Mouse (Mus musculus) forebrain, postnatal 0 days (tissue): ENCODE results near the gene Cnp. TPM values are rescaled to one million over a fixed set of nuclear protein-coding genes. Genes with fewer than 3 reads are reported as not detected.
"Not testable (repeated sequence)": the region's sequence is repeated elsewhere in the genome, so short reads cannot be mapped to it uniquely, and the experiment has no call there.

Experiments
- ATAC-seq: fragments of 200-750 bp; cut with Nextera tagmentation; 2 replicates; pipeline ENCODE4 v1.8.0; 2017; ENCODE audit warnings: mild to moderate bottlenecking, moderate library complexity
- DNase-seq: peaks from one replicate; pipeline ENCODE4 v3.0.0-alpha.2; 2015
- H3K27ac ChIP-seq: fragments of 300-500 bp; sonication (generic); 2 replicates; pipeline ENCODE4 v1.5.1; 2014; ENCODE audit warnings: low read depth, mild to moderate bottlenecking, antibody characterized with exemption, low read length, moderate library complexity, mixed read lengths
- H3K27me3 ChIP-seq: fragments of 300-500 bp; sonication (generic); 2 replicates; pipeline ENCODE4 v1.6.1; 2014; ENCODE audit warnings: mild to moderate bottlenecking, low read length, mixed read lengths; ENCODE audit not compliant: insufficient read depth
- H3K36me3 ChIP-seq: fragments of 300-500 bp; sonication (generic); 2 replicates; pipeline ENCODE4 v1.6.1; 2014; ENCODE audit warnings: mild to moderate bottlenecking, moderate library complexity; ENCODE audit not compliant: insufficient read depth
- H3K4me1 ChIP-seq: fragments of 300-500 bp; sonication (generic); 2 replicates; pipeline ENCODE4 v1.6.1; 2014; ENCODE audit warnings: antibody characterized with exemption; ENCODE audit not compliant: insufficient read depth
- H3K4me2 ChIP-seq: fragments of 300-500 bp; sonication (generic); 2 replicates; pipeline ENCODE4 v1.6.1; 2014; ENCODE audit warnings: low read depth, mild to moderate bottlenecking, moderate library complexity
- H3K4me3 ChIP-seq: fragments of 300-500 bp; sonication (generic); 2 replicates; pipeline ENCODE4 v1.5.1; 2014; ENCODE audit warnings: low read depth, low read length, mixed read lengths
- H3K9ac ChIP-seq: fragments of 300-500 bp; sonication (generic); 2 replicates; pipeline ENCODE4 v1.6.1; 2014; ENCODE audit warnings: mild to moderate bottlenecking
- H3K9me3 ChIP-seq: fragments of 300-500 bp; sonication (generic); 2 replicates; pipeline ENCODE4 v1.6.1; 2016; ENCODE audit warnings: low read length
- CTCF ChIP-seq: sonication (generic); IDR thresholded peaks from 2 replicates; pipeline ENCODE4 v1.5.1; 2016; ENCODE audit warnings: antibody characterized with exemption, control low read depth, low read depth
- WGBS: fragments of 180-500 bp; shearing (Covaris S2); extraction: QIAGEN DNeasy Blood & Tissue Kit; methylation state at CpG from one replicate; pipeline ENCODE4 v1.1.7; 2014; 5-methylcytosine and 5-hydroxymethylcytosine counted together
- polyA plus RNA-seq: library from polyadenylated mRNA; unstranded; fragments of >200 nt; fragmentation: Nextera tagmentation; extraction: Ambion mirVana; gene quantifications from 2 replicates; pipeline ENCODE4 v1.2.1, GENCODE M21; 2015
- total RNA-seq: library from RNA; depleted of rRNA; stranded (reverse); fragments of >200 nt; gene quantifications from 2 replicates; pipeline ENCODE4 v1.2.3, GENCODE M21; 2014

Gene Cnp
- total and polyA plus RNA-seq, 2 experiments from 2014 or later = 41.5 to 56.2 TPM

DNA sequence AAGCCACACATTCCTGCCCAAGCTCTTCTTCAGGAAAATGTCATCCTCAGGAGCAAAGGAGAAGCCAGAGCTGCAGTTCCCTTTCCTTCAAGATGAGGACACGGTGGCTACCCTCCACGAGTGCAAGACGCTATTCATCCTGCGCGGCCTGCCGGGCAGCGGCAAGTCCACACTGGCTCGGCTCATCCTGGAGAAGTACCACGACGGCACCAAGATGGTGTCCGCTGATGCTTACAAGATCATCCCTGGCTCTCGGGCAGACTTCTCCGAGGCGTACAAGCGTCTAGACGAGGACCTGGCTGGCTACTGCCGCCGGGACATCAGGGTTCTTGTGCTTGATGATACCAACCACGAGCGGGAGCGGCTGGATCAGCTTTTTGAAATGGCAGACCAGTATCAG lies 1.6 kb downstream of the Cnp start:
- no peak for DNase-seq
- peak overlapping the region; percentile 79 for H3K4me2 ChIP-seq

DNA sequence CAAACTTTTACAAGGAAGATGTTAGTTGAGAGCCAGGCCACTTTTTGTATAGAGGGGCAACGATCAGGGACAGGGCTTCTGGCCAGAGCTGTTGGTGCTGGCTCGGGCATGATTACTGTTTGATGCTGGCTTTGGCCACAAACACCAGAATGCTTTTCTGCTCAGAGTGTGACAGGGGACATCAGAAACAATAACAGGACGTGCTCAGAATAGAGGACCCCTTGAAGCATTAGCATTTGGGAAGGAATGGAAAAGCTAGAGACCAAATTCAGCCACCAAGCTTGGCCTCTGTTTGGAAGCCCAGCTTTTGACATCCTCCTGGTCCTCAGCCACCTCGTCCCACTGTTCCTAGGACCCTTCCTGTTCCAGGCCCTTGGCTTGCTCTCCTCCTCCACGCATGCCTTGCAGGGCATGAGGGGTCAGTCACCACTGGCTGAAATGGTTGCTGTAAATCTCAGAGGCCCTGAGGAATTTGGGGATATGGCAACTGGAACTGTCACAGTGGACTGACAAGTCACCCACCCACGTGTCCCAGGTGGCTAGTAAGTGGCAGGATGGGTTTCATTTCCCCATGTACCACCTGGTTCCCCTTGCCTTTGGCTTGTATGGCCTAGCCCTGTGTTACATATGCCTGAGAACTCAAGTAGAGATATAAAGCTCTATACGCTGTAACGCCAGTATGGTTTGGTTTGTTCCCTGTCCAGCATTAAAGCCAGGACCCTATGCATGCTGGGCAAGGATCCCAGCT lies 3.3 kb downstream of the Cnp start:
- DNase-seq (no peak), ATAC-seq (no peak)
- Histone ChIP-seq H3K4me2 (no peak overlapping the region), H3K9me3 (no peaks in the 10 kb centered on the region), H3K4me3 (no peak overlapping the region), H3K36me3 (peaks cover 27% of the 10 kb centered on the region), H3K4me1 (no peaks in the 10 kb centered on the region), H3K27me3 (no peaks in the 10 kb centered on the region), H3K27ac (0 out of 2 replicates have a peak overlapping the region, but pooled peaks have one; percentile 9), H3K9ac (no peak overlapping the region)
- no peak for TF ChIP-seq CTCF
- WGBS = 64% methylated on average over 8 of the region's 8 CpGs

More for the DNA sequence above, 1.6 kb downstream of the Cnp start:
- Histone ChIP-seq H3K27ac (no peak overlapping the region), H3K9me3 (no peaks in the 10 kb centered on the region), H3K4me1 (no peaks in the 10 kb centered on the region), H3K4me3 (no peak overlapping the region), H3K36me3 (peaks cover 16% of the 10 kb centered on the region), H3K9ac (no peak overlapping the region), H3K27me3 (peaks cover under 1% of the 10 kb centered on the region)
- no peak for TF ChIP-seq CTCF
- 74% methylated on average over 21 of the region's 21 CpGs for WGBS
- ATAC-seq = no peak

DNA sequence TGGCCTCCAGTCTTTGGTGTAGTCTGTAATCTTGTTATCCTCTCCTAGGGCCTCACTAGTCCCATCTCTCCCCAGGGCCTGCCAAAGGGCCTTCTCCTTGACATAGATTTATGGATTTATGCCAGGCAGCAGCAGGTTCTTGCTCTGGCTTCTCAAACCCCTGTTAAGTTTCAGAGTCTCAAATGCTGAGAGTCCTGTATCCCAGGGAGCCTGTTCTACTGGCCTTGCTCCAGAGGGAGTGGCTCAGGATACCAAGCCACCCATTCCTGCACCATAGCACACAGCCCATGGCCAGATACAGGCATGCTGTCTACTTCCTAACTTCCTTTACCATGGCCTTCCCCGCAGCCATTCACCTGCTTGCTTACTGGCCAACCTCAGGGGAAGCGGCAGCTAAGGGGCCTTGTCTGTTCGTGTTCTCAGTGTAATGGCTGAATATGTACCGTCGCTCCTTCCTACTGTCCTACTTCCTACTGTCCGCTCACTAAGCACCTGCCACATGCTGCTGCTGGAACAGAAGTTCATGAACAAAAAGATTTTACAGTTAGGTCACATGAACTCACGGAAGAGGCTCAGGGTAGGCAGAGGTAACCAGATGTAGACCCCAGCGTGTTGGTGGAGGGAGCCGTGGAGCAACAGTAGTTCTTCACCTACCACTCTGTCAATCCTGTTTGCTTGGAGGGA lies 4.6 kb downstream of the Cnp start:
- Histone ChIP-seq H3K4me2 (no peak overlapping the region), H3K4me3 (no peak overlapping the region), H3K4me1 (no peaks in the 10 kb centered on the region), H3K27ac (no peak overlapping the region), H3K36me3 (peaks cover 39% of the 10 kb centered on the region), H3K9me3 (no peaks in the 10 kb centered on the region), H3K9ac (no peak overlapping the region), H3K27me3 (no peaks in the 10 kb centered on the region)
- ATAC-seq (no peak), DNase-seq (no peak)
- WGBS = 94% methylated on average over 9 of the region's 9 CpGs
- no peak for TF ChIP-seq CTCF

DNA sequence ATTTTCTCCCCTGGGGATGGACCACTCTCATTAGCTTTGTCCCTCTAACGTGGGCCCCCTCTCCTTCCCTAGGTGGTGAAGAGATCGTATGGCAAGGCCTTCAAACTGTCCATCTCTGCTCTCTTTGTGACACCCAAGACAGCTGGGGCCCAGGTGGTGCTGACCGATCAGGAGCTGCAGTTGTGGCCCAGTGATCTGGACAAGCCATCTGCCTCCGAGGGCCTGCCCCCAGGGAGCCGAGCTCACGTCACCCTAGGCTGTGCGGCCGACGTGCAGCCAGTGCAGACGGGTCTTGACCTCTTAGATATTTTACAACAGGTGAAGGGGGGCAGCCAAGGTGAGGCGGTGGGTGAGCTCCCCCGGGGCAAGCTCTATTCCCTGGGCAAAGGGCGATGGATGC lies 5.6 kb downstream of the Cnp start:
- TF ChIP-seq CTCF = no peak
- ATAC-seq = no peak
- H3K36me3 ChIP-seq = peaks cover 50% of the 10 kb centered on the region

DNA sequence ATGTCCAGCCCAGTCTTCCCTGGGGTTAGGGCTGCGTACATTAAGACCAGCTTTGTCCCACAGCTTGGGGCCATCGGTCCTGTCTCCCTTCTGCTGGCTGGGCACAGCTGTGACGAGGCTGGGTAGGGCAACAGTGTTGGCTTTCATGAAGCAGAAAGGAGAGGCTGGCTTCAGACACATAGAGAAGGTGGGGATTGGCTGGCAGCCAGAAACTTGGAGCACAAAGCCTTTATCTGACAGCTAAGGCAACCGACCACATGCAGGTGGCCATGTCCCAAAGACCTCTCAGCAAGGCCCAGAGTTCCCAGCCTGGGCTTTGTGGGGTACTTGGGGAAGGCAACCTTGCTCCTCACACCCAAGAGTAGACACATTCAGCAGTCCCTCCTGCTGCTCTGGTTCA lies 7.1 kb downstream of the Cnp start:
- no peak for DNase-seq
- peaks cover 64% of the 10 kb centered on the region for H3K36me3 ChIP-seq

More for the DNA sequence above, 5.6 kb downstream of the Cnp start:
- Histone ChIP-seq H3K4me1 (no peaks in the 10 kb centered on the region), H3K27ac (no peak overlapping the region), H3K4me2 (no peak overlapping the region), H3K9me3 (no peaks in the 10 kb centered on the region), H3K9ac (no peak overlapping the region), H3K4me3 (no peak overlapping the region), H3K27me3 (no peaks in the 10 kb centered on the region)
- DNase-seq = no peak
- 95% methylated on average over 13 of the region's 13 CpGs for WGBS

DNA sequence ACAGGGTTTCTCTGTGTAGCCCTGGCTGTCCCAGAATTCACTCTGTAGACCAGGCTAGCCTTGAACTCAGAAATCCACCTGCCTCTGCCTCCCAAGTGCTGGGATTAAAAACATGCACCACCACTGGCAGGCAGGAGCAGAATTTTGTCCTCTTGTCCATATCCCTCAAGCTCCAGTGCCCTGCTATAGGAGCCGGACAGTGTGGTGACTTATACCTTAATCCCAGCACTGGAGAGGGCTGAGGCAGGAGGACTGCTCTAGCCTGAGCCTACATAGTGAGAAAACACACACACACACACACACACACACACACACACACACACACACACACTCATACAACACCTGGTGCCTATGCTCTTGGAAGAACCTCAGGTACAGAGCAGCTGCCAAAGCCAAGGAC lies 7.7 kb downstream of the Cnp start:
- not testable (repeated sequence) for H3K4me3 ChIP-seq, ATAC-seq, H3K9me3 ChIP-seq, H3K4me1 ChIP-seq, H3K27me3 ChIP-seq, H3K9ac ChIP-seq, H3K27ac ChIP-seq, DNase-seq, H3K4me2 ChIP-seq
- WGBS = 92% methylated on average over 1 of the region's 1 CpGs
- peaks cover 70% of the 10 kb centered on the region for H3K36me3 ChIP-seq

More for the DNA sequence above, 7.1 kb downstream of the Cnp start:
- 42% methylated on average over 4 of the region's 4 CpGs for WGBS
- Histone ChIP-seq H3K4me1 (no peaks in the 10 kb centered on the region), H3K27me3 (no peaks in the 10 kb centered on the region), H3K9me3 (no peaks in the 10 kb centered on the region), H3K9ac (no peak overlapping the region), H3K4me3 (no peak overlapping the region), H3K4me2 (no peak overlapping the region), H3K27ac (no peak overlapping the region)
- ATAC-seq = peak; percentile 16; the same call in 1 of the 2 replicates
- no peak for TF ChIP-seq CTCF

DNA sequence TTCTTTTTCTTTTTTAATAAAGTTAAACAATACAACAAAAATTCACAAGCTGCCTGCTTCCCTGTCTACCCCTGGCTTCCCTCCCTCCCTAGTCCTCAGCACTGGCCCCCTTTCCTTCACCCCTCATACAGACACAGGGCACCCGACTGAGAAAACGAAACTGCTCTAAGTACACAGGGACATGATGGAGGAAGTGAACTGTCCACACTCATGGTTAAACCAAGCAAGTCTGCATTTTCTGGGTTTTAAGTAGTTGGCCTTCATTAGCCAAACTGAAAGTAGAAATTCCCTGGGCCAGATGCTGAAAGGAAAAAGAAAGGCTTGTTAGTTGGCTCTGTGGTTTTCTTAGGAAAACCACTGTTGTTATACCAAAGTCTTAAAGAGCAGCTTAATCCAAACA lies 8.1 kb downstream of the Cnp start:
- TF ChIP-seq CTCF = no peak
- no peak for ATAC-seq
- no peaks in the 10 kb centered on the region for H3K4me1 ChIP-seq
- H3K9ac ChIP-seq = no peak overlapping the region
- 91% methylated on average over 2 of the region's 2 CpGs for WGBS
- H3K4me3 ChIP-seq = no peak overlapping the region
- no peak for DNase-seq
- no peaks in the 10 kb centered on the region for H3K9me3 ChIP-seq
- H3K27ac ChIP-seq = no peak overlapping the region
- H3K4me2 ChIP-seq = no peak overlapping the region
- H3K27me3 ChIP-seq = no peaks in the 10 kb centered on the region
- H3K36me3 ChIP-seq = peaks cover 74% of the 10 kb centered on the region
